Mouse (Mus musculus) induced T-regulatory cell, adult 2 months (primary cell): Measurements from ENCODE around the gene Polr3h.

ENCODE experiments used
- DNase-seq: peaks from one replicate; pipeline ENCODE4 v3.0.0-alpha.2; 2012; ENCODE audit warnings: low read depth

Gene Polr3h

DNA sequence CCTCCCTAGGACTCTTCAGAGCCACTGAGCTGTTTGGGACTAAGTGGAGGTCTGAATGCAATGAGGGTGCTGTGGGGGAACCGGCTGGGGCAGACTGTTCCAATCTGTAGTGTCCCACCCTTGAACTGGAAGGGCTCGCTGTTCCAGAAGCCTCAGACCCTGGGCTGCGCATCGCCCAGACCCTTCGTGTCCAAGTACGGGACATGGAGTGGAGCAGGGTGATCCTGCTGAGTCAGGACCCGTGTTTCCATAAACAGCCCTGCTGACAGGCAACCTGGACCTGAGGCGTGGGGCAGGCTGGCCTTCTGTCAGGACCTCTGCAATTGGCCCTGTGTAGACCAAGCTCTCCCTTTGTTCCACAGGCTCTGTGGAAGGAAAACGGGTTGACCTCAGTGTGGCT is 79.3 kb downstream of the Polr3h start:
- no peak for DNase-seq

GRCm38 (mm10) chr15:81845724-81846123 is 80.3 kb downstream of the Polr3h start:
- DNase-seq = no peak

GRCm38 (mm10) chr15:81845033-81845625 is 80.9 kb downstream of the Polr3h start:
- DNase-seq = no peak

DNA sequence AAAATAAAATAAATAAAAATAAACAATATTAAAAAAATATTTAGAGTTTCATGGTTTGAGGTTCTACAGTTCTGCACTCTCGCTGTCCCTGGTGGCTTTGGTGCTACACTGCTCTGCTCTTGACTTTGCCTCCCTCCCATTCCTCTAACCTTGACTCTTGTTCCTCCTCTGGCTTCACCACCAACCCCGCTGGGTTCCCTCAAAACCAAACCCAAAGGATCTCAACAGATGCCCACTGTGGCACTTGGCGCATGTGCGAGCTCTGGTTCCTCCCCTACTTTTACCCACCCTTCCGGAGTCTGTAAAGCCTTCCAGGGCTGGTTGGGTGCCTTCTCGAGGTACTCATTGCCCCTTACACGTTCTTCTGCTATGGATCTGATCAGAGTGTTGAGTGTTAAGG is 83.8 kb downstream of the Polr3h start:
- no peak for DNase-seq

DNA sequence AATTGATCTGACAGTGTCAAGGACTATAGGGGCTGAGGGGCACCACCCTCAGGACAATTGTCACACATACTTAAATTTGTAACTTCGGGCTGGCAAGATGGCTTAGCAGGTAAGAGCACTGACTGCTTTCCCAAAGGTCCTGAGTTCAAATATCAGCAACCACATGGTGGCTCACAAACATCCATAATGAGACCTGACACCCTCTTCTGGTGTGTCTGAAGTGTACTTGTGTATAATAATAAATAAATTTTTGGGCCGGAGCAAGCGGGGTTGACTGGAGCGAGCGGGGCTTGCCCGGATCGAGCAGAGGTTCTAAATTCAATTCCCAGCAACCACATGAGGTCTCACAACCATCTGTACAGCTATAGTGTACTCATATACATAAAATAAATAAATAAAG is 85.7 kb downstream of the Polr3h start:
- no peak for DNase-seq

DNA sequence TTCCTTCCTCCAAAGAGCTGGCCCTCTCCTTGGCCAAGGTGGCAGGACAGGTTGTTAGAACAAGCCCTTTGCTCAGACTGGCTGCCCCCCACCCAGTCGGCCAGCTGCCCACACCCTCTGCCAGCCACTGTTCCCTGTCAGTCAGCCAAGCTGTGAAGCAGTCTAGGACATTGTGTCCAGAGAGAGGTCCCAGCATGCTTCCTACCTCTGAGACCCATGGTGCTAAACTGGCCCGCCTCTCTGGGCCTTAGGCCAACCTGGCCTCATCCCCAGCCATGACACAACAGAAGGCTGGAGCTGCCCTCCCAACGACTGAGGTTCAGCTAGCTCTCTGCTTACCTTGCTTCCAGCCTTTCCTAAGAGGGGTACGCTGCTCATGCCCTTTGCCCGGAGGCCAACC is 86.4 kb downstream of the Polr3h start:
- no peak for DNase-seq

DNA sequence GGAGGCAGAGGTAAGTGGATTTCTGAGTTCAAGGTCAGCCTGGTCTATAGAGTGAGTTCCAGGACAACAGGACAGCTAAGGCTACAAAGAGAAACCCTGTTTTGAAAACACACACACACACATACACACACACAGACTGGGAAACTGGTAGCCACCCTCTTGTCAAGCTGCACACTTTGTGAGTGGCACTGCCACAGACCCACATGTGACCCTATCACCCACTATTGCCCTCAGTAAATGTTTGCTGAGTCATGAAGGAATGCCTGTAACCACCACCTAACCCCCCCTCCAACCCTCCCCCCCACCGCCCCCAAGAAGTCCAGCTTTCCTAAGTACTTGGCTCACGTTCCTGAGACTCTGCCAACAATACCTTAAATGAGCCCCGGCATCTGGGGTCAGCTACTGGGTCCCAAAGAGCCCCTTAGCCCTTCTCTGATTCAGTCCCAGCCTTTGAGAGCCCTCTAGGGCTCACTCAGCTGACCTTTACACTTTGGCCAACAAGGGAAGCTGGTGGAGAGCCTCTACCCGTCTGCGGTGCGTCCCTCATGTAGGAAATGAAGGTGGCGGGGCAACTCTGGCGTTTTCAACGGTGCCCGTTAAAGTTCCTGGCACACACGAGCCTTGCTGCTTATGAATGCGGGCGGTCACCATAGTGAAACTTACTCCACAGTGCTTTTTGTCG is 87.3 kb downstream of the Polr3h start:
- DNase-seq = no peak
